In genomic region chr13:37854455-37855220, GRCm38 (mm10) we compare ENCODE assay signal across 8 mouse cellular contexts.
A peak's percentile ranks its signal among the peaks of the same experiment; 100 is the strongest.
DNase-seq lines count a peak whose midpoint lies in the region; ATAC-seq and TF ChIP-seq lines count a peak whose summit lies in the region.

No protein-coding gene starts in this region.

- intact Hi-C loops in gastrocnemius, adult 2 months (cut with DNase I), result loop anchor here (5.0 kb wide), 2 partner anchors 68 to 177 kb away; no protein-coding TSS in a partner anchor

- 24% methylated on average over 14 of the region's 14 CpGs for WGBS in heart, embryonic 13.5 days
- 5% methylated on average over 14 of the region's 14 CpGs for WGBS in liver, embryonic 15.5 days (ENCODE audit: insufficient replicate concordance)
- WGBS in stomach, embryonic 16.5 days, result 29% methylated on average over 14 of the region's 14 CpGs

- H3K4me2 ChIP-seq in heart, embryonic 13.5 days, result peak overlapping the region; percentile 76
- H3K4me2 ChIP-seq in liver, embryonic 15.5 days, result peak overlapping the region; percentile 77
- peak overlapping the region; percentile 51 for H3K4me2 ChIP-seq in stomach, embryonic 16.5 days (ENCODE audit: low read depth, low read length)

- no peak for TF ChIP-seq CTCF in gastrocnemius, adult 2 months (IDR thresholded peaks at IDR 0.05)

- H3K36me3 ChIP-seq in heart, embryonic 13.5 days, result no peaks in the 10 kb centered on the region
- no peaks in the 10 kb centered on the region for H3K36me3 ChIP-seq in liver, embryonic 15.5 days (replicated peaks)
- no peaks in the 10 kb centered on the region for H3K36me3 ChIP-seq in stomach, embryonic 16.5 days (ENCODE audit: control insufficient read depth, insufficient read depth, low read length)

- H3K27ac ChIP-seq in gastrocnemius, adult 2 months, result peak overlapping the region; percentile 97
- H3K27ac ChIP-seq in heart, embryonic 13.5 days (replicated peaks), result peak overlapping the region; percentile 80
- peak overlapping the region; percentile 78 for H3K27ac ChIP-seq in liver, embryonic 15.5 days (replicated peaks)
- peak overlapping the region; percentile 86 for H3K27ac ChIP-seq in stomach, embryonic 16.5 days (ENCODE audit: low read length)

- peak overlapping the region; percentile 80 for H3K9ac ChIP-seq in heart, embryonic 13.5 days
- peak overlapping the region; percentile 58 for H3K9ac ChIP-seq in liver, embryonic 15.5 days
- H3K9ac ChIP-seq in stomach, embryonic 16.5 days (ENCODE audit: low read length), result peak overlapping the region; percentile 55

- H3K27me3 ChIP-seq in heart, embryonic 13.5 days (replicated peaks), result no peaks in the 10 kb centered on the region
- H3K27me3 ChIP-seq in liver, embryonic 15.5 days, result no peaks in the 10 kb centered on the region
- no peaks in the 10 kb centered on the region for H3K27me3 ChIP-seq in stomach, embryonic 16.5 days (ENCODE audit: control insufficient read depth, insufficient read depth, low read length)

- no peaks in the 10 kb centered on the region for H3K9me3 ChIP-seq in heart, embryonic 13.5 days
- no peaks in the 10 kb centered on the region for H3K9me3 ChIP-seq in liver, embryonic 15.5 days (replicated peaks)
- no peaks in the 10 kb centered on the region for H3K9me3 ChIP-seq in stomach, embryonic 16.5 days (replicated peaks; ENCODE audit: control insufficient read depth, low read length)

- peak overlapping the region; percentile 71 for H3K4me3 ChIP-seq in gastrocnemius, adult 2 months
- peak overlapping the region; percentile 46 for H3K4me3 ChIP-seq in heart, embryonic 13.5 days
- peak overlapping the region; percentile 51 for H3K4me3 ChIP-seq in liver, embryonic 15.5 days (replicated peaks)
- peak overlapping the region; percentile 34; the same call in 1 of the 2 replicates for H3K4me3 ChIP-seq in stomach, embryonic 16.5 days (replicated peaks; ENCODE audit: low read length)

- ATAC-seq in heart, embryonic 13.5 days (ENCODE audit: extremely low read depth, insufficient number of reproducible peaks, low FRiP score, low TSS enrichment), result no peak
- ATAC-seq in liver, embryonic 15.5 days (ENCODE audit: insufficient read depth), result no peak
- ATAC-seq in stomach, embryonic 16.5 days (ENCODE audit: insufficient read depth, low FRiP score), result no peak

- DNase-seq in gastrocnemius, adult 2 months, result no peak
- no peak for DNase-seq in gastrocnemius, postnatal 10 days
- peak; percentile 29 for DNase-seq in MN1 (ENCODE audit: low spot score)
- DNase-seq in frontal cortex, adult 2 months (ENCODE audit: extremely low spot score in 1 of 2, low spot score in 1 of 2), result no peak
- no peak for DNase-seq in urinary bladder, postnatal 14 days (ENCODE audit: low spot score)

- H3K4me1 ChIP-seq in heart, embryonic 13.5 days, result peaks cover 70% of the 10 kb centered on the region
- H3K4me1 ChIP-seq in liver, embryonic 15.5 days (replicated peaks), result peaks cover 78% of the 10 kb centered on the region
- H3K4me1 ChIP-seq in stomach, embryonic 16.5 days (ENCODE audit: control insufficient read depth, insufficient read depth, low read length), result peaks cover 61% of the 10 kb centered on the region
